Mouse (Mus musculus): ENCODE measurements at regions not wholly inside any gene's neighbourhood (a gene's known extent, or its start where the extent isn't known, plus 50 kb on each side); places are given as distances from the start of the nearest gene placed in this dataset.
"Not testable (repeated sequence)": the region's sequence is repeated elsewhere in the genome, so short reads cannot be mapped to it uniquely, and the experiment has no call there.

- no peak for DNase-seq
Observed at GRCm38 (mm10) chr3:60804711-60805293, 197.8 kb upstream of the P2ry1 start.

DNA sequence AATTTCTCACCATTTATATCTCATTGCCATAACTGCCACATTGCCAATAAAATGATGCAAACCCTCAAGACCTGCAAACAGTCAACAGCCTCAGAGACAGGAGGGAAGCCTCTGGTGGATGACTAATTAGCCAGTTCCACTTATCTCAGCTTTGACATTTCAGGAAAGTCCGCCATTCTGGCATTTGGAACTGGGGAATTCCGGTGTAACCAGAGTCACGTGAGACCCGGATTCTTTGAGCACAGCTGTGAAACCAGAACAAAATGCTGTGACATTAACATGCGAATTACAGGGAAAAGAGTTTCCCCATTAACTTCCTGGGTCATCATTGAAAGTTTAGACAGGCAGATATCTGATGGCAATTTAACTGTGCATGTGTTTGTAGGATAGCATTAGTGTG is 190.7 kb upstream of the P2ry1 start:
- DNase-seq, result no peak

DNA sequence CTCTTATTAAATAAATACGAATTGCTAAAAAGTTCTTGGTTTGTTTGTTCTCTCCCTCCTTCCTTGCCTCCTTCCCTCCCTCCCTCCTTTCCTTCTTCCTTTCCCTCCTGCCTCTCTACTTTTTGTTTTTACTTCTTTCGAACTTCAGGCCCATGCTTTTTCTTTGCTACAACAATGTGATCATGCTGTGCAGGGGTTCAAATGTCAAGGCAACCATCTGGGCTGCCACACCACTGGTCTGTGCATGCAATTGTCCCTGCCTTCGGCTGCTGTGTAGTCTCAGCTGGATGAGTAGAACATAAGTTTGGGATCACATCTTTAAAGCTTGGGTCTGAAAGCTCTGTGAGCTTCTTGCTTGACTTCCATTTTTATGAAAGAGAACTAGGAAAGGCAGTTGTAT is 189.1 kb upstream of the P2ry1 start:
- DNase-seq, result no peak

DNA sequence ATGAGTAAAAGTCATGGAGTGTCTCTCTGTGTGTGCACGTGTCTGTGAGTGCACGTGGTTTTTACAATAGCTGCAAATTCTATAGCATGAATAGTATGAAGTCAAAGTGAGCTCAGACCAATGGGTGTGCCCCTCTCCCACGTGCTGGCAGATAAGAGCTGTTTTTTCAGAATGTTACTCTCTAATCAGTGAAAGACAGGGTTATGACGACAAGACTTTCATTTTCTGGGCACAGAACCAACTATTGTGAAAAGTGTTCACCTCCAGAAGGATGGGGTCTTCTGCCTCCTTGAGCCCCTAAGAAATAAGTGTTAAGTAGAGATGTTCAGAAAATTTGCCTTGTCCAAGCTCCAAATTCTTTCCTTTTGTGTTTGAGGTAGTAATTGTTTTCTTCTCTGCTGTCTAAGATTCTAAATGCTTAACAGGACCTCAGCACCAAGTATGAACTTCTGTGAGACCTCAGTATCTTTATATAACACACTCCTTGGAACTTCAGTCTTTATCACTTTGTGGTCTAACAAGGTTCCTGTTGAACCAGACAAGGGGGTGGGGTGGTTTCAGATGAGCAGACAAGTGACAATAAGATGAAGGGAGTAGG is 182.8 kb upstream of the P2ry1 start:
- DNase-seq, result no peak

GRCm38 (mm10) chr3:60821463-60821862 is 181.1 kb upstream of the P2ry1 start:
- DNase-seq, result no peak

- DNase-seq, result no peak
Observed at GRCm38 (mm10) chr3:60826759-60827158, 175.8 kb upstream of the P2ry1 start.

DNA sequence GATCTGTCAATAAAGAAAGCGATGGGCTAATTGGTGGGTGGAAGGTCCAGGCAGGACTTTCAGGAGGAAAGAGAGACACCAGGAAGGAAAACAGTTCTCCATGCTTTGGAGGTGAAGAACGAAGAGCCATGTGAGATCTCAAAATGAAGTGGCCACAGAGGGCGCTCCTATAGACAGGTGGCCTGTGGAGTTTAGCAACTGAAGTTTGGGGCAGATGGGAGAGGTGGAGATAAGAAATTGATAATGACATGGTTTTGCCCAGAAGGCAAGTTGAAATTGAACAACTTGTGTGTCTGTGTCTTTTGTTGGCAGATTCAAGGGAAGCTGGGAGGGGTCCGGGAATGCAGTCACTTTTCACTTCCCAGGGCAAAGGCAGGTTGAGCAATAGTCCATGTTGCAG is 170.2 kb upstream of the P2ry1 start:
- DNase-seq, result no peak

- DNase-seq, result no peak
Observed at GRCm38 (mm10) chr3:60841895-60842294, 160.7 kb upstream of the P2ry1 start.

- no peak for DNase-seq
Observed at GRCm38 (mm10) chr3:60845293-60845692, 157.3 kb upstream of the P2ry1 start.

DNA sequence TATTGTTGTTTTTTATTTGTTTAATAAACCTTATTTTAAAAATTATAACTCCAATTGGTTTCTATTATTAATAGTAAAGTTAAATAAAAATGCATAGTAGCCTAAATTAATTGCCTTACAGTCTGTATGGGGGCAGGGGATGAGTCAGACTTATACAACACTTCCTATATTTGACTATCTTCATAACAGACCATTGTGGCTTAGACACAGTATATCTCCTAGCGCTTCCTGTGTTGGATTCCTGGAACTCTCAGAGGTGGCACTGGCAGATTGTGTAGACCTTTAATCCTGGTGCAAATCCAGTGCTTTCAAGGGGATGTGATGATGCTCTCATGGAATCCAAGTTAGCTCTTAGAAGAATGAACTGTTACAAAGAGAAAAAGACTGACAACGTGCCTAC is 154.2 kb upstream of the P2ry1 start:
- no peak for DNase-seq

DNA sequence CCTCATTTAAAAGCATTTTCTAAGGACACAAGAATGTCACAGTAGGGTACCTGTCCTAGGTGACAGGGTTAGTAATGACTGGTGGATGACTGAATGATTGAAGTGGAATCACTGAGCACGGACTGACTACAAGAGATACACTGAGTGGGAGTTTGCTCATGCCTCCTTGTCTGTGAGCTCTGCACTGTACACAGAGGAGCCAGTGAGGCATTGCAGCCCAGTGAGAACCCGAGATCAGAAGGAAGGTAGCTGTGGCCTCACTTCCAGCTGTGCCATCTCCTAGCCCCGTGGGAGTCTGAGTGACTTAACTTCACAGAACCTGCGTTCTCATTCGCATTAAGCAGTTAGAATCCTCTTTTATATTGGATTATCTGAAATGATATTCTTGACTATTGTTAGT is 148.8 kb upstream of the P2ry1 start:
- no peak for DNase-seq

DNA sequence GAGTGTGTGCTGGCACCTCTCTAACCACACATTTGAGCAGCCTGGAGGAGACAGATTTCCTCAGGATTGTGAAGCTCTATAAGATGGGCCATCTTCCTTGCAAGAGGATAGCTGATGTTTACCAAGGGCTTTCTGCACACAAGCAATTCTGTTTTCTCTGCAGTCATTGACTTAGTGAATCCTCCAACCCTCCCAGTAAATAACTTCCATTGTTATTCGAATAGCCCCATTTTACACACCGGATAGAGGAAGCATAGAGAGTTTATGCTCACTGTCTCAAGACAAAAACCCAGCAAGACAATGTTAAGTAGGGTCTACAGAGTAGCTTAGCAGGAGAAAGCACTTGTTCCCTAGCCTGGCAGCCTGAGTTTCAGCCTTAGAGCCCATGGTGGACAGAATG is 146.9 kb upstream of the P2ry1 start:
- DNase-seq, result no peak

DNA sequence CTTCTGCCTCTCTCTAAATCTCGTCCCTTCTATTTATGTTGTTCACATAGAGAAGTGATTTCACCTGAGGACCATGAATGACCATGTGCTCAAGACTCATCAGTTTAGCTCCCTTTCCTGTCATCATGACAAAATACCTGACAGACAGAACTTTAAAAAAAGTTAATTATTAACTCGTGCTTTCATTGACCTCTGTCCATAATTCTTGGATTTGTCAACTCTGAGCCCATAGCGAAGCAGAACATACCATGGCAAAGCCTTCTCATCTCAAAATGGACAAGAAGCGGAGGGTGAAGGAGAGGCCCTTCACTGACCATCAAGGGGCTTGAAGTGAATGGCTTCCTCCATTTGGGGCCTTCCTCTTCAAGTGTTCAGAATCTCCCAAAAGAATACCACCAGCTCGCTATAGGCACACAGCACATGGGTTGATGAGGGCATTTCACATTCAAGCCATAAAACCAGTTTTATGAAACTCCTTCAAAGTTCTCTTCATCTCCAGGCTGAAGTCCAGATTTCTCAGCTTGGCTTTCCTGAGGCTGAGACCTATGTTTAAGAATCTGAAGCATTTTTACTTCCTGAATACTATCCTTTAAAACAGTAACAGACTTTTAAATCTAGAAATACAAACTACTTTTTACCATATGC is 144.0 kb upstream of the P2ry1 start:
- no peak for DNase-seq

DNA sequence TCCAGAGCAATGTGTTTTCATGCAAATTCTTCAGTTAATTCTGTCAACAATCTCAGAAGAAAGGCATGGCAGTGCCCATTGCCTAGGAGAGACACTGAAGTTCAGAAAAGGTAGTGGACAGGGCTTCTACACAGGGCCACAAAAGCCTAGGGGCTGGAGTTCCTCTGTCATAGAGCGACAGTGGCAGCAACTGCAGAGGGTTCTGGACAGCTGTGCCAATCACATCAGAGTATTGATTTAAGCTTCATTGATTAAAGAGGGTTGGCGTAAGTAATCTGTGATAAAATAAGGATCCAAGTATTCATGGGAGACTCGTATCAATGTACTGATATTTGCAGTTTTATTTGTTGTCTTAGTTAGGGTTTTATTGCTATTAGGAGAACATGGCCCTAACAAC is 143.5 kb upstream of the P2ry1 start:
- DNase-seq, result no peak

DNA sequence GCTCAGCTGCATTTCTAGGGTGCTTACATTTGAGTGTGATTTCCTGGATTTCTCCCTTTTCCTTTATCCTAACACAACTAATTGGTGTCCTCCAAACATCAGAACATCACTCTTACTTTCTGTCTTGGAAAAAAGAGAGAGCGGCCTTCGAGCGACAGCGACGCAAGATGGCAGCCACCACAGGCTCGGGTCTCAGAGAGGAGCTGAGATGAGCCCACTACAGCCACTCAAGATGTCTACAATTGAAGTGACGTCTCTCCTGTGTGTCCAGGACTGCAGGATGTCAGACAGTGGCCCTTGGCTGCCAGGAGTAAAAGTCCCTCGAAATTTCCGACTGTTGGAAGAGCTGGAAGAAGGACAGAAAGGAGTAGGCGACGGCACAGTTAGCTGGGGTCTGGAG is 125.7 kb upstream of the P2ry1 start:
- DNase-seq, result not testable (repeated sequence)

DNA sequence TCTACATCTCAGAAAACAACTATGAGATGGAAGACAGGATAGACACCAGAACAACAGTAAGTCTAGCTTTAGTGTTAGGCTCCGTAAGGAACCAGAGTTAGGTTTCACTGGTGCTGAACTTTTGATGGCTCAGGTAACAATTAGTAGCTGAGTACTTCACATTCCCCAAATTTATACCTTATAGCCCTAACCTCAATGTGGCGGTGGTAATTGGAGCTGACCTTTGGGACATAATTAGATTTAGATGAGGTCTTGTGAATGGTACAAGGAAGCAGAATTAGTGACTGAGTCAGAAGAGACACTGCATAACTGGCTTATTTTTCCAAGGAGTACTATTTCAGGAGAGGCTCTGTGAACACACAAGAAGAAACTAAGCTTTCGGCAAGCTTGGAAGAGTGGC is 123.7 kb upstream of the P2ry1 start:
- no peak for DNase-seq

- DNase-seq, result no peak
Observed at GRCm38 (mm10) chr3:60884027-60884426, 118.6 kb upstream of the P2ry1 start.

DNA sequence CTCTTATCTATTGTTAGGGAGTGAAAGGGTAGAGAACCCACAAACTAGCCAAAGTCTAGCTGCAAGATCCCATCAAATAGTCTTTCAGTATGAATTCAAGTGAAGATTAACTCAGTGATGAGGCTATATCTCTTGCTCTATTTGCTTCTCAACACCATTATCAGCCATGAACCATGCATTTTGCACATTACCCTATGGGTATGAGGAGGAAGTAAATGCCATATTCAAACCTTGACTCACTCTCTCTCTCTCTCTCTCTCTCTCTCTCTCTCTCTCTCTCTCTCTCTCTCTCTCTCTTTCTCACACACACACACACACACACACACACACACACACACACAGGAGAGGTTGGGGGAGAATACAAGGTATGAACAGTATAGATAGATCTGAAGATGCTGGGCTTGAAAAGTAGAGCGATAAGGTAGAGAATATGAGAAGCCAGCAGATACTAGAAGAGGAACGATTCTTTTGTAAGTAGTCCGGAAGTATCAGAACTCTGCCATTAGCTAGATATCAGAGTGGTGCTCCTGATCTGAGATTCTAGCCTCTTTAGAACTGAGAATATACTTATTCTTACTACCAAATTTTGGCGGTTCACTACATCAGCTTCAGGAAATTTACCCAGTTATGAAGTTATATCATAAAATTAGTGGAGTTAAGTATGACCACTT is 113.3 kb upstream of the P2ry1 start:
- DNase-seq, result no peak

GRCm38 (mm10) chr3:60897628-60898269 is 104.8 kb upstream of the P2ry1 start:
- DNase-seq, result no peak

- DNase-seq, result no peak
Observed at GRCm38 (mm10) chr3:60898720-60899119, 103.9 kb upstream of the P2ry1 start.

GRCm38 (mm10) chr3:60901571-60901970 is 101.0 kb upstream of the P2ry1 start:
- no peak for DNase-seq

DNA sequence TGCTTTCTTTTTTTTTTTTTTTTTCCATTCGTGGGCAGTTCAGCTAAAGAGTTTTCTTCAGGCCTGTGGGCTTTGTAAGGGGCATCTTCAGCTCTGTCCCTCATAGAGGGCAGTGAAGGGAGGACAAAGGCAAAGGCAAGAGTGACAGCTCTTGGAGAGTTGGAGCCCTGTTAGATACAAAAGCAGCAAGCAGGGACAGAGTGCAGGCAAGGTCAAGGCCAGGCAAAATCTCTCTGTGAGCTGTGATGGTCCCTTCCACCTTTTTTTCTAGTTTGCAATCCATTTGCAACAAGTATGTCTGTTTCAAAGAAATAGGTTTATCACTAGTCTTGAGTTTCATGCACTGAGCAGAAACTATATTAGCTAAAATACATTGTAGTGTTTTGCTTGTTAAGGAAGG is 86.2 kb upstream of the P2ry1 start:
- DNase-seq, result no peak

DNA sequence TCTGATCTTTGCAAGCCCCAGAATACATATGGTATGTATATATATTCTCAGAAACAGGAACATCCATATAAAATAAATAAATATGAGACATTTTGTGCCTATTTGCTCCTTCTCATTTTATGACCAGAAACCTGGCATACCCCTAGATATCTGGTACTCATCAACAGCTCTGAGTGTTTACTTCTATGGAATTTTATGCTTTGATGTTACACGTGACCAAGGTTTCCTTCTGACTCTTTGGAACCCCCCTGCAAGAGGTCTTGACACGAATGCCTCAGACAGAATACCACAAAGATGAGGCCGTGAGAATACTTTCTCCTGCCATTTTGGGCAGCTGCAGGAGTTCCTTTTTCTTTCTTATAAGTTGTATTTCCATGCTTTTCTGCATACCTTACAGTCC is 85.3 kb upstream of the P2ry1 start:
- DNase-seq, result no peak

- no peak for DNase-seq
Observed at GRCm38 (mm10) chr3:60926024-60926547, 76.5 kb upstream of the P2ry1 start.

Data from layer of hippocampus, adult 9-11 months (tissue).